Mouse (Mus musculus) cerebellum, adult 2 months (tissue): ENCODE data around the gene Son.

Source experiments
- CTCF ChIP-seq: fragments of 200-500 bp; IDR thresholded peaks from 2 replicates; pipeline ENCODE4 v1.5.1; 2011; ENCODE audit warnings: low read depth, mild to moderate bottlenecking, control low read depth, low read length, moderate library complexity, borderline replicate concordance; ENCODE audit not compliant: insufficient read depth
- POLR2A ChIP-seq: fragments of 200-500 bp; IDR thresholded peaks from 2 replicates; pipeline ENCODE4 v1.6.1; 2011; ENCODE audit warnings: low read length, control low read depth, borderline replicate concordance; ENCODE audit not compliant: insufficient read depth

DNA sequence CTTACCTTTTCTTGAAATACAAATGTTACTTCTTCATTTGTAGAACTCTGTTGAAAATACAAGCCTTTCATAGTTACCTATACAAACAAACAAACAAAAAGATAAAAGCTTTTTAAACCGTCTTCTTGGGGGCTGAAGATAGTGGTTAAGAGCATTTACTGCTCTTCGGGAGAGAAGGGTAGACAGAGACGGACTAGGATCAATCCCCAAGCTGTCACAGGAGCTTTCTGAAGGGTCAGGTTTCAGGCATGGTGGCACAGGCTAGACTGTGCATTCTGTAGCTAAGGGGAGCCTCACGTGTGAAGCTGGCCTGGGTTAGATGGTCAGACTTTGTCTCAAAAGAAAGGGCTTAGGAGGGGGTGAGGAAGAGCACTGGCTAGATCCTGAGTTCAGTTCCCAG is 70.1 kb downstream of the Son start:
- TF ChIP-seq POLR2A, result no peak
- TF ChIP-seq CTCF, result no peak
